Mouse (Mus musculus) cerebellum, adult 2 months (tissue): ENCODE results near the gene Mapk10.

Source experiments
- CTCF ChIP-seq: fragments of 200-500 bp; IDR thresholded peaks from 2 replicates; pipeline ENCODE4 v1.5.1; 2011; ENCODE audit warnings: low read depth, mild to moderate bottlenecking, control low read depth, low read length, moderate library complexity, borderline replicate concordance; ENCODE audit not compliant: insufficient read depth
- POLR2A ChIP-seq: fragments of 200-500 bp; IDR thresholded peaks from 2 replicates; pipeline ENCODE4 v1.6.1; 2011; ENCODE audit warnings: low read length, control low read depth, borderline replicate concordance; ENCODE audit not compliant: insufficient read depth

GRCm38 (mm10) chr5:103014309-103014708 is 196.8 kb downstream of the Mapk10 start:
- TF ChIP-seq CTCF (no peak), POLR2A (no peak)
